Mouse (Mus musculus): ENCODE data around the gene Proca1.
"Not testable (repeated sequence)": the region's sequence is repeated elsewhere in the genome, so short reads cannot be mapped to it uniquely, and the experiment has no call there.

Gene Proca1

GRCm38 (mm10) chr11:78181830-78182357, 11.3 kb upstream of the Proca1 start:
- no peak for DNase-seq (ENCODE audit: low read depth, low spot score)

- DNase-seq (ENCODE audit: low read depth, low spot score) = no peak
Observed at GRCm38 (mm10) chr11:78182450-78182849, 10.7 kb upstream of the Proca1 start.

- DNase-seq (ENCODE audit: low read depth, low spot score) = peak; percentile 81
Observed at GRCm38 (mm10) chr11:78182961-78183844, 10.0 kb upstream of the Proca1 start, which contains the start of gene Rpl23a. Gene Rpl23a, minus strand, starts transcription at chr11:78183584.

GRCm38 (mm10) chr11:78183884-78184514, 9.2 kb upstream of the Proca1 start:
- no peak for DNase-seq (ENCODE audit: low read depth, low spot score)

DNA sequence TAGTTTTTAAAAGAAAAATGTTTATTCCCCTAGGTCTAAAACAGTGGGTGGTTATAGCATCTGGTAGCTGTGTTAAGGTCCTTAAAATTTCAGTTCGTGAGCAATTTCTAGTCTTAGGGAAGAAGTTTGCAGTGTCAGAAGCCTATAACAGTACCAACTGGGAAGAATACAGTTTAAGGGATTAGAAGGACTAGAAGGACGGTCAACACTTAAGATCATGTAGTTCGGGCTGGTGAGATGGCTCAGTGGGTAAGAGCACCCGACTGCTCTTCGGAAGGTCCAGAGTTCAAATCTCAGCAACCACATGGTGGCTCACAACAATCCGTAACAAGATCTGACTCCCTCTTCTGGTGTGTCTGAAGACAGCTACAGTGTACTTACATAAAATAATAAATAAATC, 8.5 kb upstream of the Proca1 start:
- DNase-seq (ENCODE audit: low read depth, low spot score) = not testable (repeated sequence)

DNA sequence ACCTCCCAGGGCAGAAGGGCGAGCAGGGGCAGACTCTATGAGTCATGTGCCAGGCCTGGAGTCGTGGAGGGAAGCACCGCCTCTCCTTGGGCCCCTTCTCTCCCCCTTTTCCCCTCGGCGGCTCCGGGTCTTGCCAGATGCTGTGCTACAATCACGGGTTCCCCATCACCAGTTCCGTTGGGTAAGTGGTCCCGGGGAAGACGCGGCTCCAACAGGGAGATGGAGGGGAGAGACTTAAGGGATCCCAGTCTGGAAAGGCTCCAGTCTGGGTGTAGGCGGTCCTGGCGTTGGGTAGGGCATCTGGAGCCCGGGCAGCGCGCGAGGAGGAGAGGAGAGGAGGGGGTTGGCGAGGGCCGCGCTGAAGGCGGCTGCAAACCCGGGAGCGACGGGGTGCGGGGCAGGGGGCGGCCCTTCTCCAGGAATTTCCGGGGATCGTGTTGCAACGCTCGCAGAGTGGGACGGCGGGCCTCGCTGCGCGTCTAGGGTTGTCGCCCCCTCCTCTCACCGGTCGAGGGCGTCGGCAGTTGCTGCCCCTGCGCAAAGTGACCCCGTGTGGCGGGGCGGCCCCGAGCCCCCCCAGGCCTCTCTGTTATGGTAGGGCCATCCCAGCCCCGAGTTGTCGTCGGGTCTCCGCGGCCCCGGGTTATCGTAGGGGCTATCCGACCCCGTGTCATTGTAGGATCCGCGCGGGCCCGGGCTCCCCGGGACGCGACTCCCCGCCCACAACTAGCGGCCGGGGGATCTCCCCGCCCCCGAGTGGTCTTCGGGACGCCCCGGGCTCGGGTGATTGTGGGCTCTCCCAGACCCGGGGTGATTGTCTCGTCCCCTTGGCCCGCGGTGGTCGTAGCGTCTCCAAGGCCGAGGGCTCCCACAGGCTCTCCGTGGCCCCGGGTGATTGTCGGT, 4.6 kb upstream of the Proca1 start, which contains the start of gene Rab34:
Gene Rab34 (plus strand): TSS at position 100 of the 903 bp plus-strand sequence.
- DNase-seq (ENCODE audit: low read depth, low spot score) = no peak

- no peak for DNase-seq (ENCODE audit: low read depth, low spot score)
Observed at GRCm38 (mm10) chr11:78189234-78190040, 3.8 kb upstream of the Proca1 start.

DNA sequence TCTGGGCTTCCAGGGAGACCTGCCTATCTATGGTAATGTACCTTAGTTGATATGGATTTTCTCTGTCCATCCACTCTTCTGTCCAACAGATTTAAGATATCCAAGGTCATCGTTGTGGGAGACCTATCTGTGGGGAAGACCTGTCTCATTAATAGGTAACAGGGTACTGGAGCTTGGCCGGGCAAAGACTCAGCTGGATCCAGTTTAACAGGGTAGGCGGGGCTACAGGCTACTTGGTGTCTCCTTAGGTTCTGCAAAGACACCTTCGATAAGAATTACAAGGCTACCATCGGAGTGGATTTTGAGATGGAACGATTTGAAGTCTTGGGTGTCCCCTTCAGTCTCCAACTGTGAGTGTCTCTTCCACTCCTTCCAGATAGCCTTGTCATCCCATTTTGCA, 3.2 kb upstream of the Proca1 start:
- DNase-seq (ENCODE audit: low read depth, low spot score) = no peak

GRCm38 (mm10) chr11:78194411-78195100, 1.4 kb downstream of the Proca1 start:
- DNase-seq (ENCODE audit: low read depth, low spot score) = peak; percentile 63

DNA sequence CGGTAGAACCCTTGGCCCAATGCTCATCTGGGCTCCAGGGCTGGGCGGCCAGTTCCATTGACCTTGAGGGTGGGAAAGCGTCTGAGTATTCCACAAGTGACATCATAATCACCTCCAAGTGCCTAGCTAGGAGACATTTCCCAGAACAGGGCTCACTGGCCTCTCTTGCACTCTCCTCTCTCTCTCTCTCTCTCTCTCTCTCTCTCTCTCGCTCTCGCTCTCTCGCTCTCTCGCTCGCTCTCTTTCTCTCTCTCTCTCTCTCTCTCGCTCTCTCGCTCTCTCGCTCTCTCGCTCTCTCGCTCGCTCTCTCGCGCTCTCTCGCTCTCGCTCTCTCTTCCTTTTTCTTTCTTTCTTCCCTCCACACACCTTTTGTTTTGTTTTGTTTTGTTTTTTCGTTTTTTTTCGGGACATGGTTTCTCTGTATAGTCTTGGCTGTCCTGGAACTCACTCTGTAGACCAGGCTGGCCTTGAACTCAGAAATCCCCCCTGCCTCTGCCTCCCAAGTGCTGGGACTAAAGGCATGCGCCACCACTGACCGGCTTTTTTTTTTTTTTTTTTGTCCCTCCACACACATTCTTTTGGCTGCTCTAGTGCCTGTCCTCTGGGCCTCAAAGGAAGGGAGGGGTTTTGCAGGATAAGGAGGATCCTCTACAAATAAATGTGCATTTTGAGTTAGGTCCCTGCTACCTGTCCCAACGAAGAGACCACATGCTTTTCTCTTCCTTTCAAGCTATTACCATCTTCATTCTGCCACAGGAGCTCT, 2.1 kb downstream of the Proca1 start:
- no peak for DNase-seq (ENCODE audit: low read depth, low spot score)

- DNase-seq (ENCODE audit: low read depth, low spot score) = no peak
Observed at GRCm38 (mm10) chr11:78202372-78202771, 9.2 kb downstream of the Proca1 start.

GRCm38 (mm10) chr11:78204287-78204686, 11.1 kb downstream of the Proca1 start:
- no peak for DNase-seq (ENCODE audit: low read depth, low spot score)

GRCm38 (mm10) chr11:78205361-78206206, 12.4 kb downstream of the Proca1 start:
- no peak for DNase-seq (ENCODE audit: low read depth, low spot score)

DNA sequence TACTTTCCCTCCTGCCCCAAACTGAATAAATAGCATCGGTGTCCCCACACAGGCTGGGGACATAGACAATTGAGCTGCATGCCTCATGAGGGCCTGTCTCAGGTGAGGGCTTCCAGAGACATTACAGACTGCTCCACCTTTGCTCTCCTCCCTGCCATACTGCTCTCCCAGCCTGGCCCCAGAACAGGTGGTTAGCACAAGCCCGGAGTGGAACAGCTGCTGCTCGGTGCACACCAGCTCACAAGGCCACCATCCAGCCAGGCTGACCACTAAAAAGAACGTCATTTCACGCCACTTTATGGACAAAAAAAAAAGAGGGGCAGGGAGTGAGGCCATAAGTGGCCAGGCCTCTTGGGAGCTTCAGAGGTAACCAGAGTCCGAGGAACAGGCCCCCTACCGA, 14.0 kb downstream of the Proca1 start:
- no peak for DNase-seq (ENCODE audit: low read depth, low spot score)

DNA sequence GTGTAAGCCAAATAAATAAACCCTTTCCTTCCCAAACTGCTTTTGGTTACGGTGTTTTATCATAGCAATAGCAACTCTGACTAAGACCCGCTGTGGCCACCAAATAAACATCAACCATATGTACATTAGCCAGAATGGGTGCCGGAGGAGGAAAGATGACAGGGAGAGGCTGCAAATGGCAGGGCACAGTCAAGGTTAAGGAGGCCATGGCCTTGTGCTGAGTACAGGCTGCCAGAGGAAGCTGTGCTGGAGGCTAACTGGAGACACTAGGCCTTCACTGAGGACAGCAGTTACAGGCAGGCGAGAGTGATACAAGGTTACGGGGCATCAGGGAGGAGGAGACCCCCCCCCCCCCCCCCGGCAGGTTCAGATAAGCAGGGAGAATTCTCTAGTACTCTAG, 16.7 kb downstream of the Proca1 start:
- no peak for DNase-seq (ENCODE audit: low read depth, low spot score)

GRCm38 (mm10) chr11:78210615-78211014, 17.4 kb downstream of the Proca1 start:
- no peak for DNase-seq (ENCODE audit: low read depth, low spot score)

DNA sequence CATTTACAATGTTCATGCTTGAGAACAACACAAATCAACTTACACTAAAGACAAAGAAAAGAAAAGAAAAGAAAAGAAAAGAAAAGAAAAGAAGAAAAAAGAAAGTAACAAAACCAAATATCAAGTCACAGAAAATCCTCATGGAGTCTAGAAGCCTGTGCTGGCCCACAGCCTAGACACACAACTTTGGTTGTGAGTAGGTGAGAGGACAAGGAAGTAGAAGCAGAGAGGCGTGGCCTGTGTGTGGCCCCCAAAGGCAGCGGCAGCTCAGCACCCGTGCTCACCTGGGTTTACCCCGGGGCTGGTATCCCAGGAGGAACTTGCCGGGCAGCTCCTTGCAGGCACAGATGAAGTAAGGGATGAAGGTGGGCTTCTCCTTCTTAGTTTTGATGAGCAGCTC, 18.3 kb downstream of the Proca1 start:
- no peak for DNase-seq (ENCODE audit: low read depth, low spot score)

GRCm38 (mm10) chr11:78213086-78213817, 20.1 kb downstream of the Proca1 start:
- no peak for DNase-seq (ENCODE audit: low read depth, low spot score)

Measured in c-Kit-negative CD71-positive TER-119-positive erythroid progenitor cells, embryonic 14.5 days (primary cell).